Mouse (Mus musculus): ENCODE data around the gene Abcb10.

- TF ChIP-seq CTCF (IDR thresholded peaks at IDR 0.05; ENCODE audit: low read depth, low read length): no peak
- TF ChIP-seq GATA1 (IDR thresholded peaks at IDR 0.05; ENCODE audit: borderline replicate concordance, low read length): no peak
- no peak for TF ChIP-seq POLR2AphosphoS5 (IDR thresholded peaks at IDR 0.05; ENCODE audit: insufficient replicate concordance, low read depth, low read length)
- TF ChIP-seq TAL1 (conservative IDR thresholded peaks at IDR 0.05; ENCODE audit: low read depth, low read length): no peak
These were observed 70.7 kb downstream of the Abcb10 start for GRCm38 (mm10) chr8:123912265-123912664.
